8 mouse cellular contexts compared by ENCODE assay signal in genomic region chr11:51635127-51635524, GRCm38 (mm10). TPM values are rescaled to one million over a fixed set of nuclear protein-coding genes. Genes with fewer than 3 reads are reported as not detected.
DNase-seq lines count a peak whose midpoint lies in the region; ATAC-seq and TF ChIP-seq lines count a peak whose summit lies in the region.

No protein-coding gene starts in this region.

- peak overlapping the region; percentile 86 for H3K4me3 ChIP-seq in heart, adult 2 months
- peak overlapping the region; percentile 71 for H3K4me3 ChIP-seq in thymus, adult 2 months (ENCODE audit: control insufficient read depth, insufficient read depth, low read length)
- H3K4me3 ChIP-seq in liver, embryonic 12.5 days = peak overlapping the region; percentile 72
- H3K4me3 ChIP-seq in stomach, postnatal 0 days (ENCODE audit: low read depth, low read length) = peak overlapping the region; percentile 71

- H3K27ac ChIP-seq in heart, adult 2 months = peak overlapping the region; percentile 83
- H3K27ac ChIP-seq in thymus, adult 2 months (ENCODE audit: control insufficient read depth, insufficient read depth, low read length) = peak overlapping the region; percentile 93
- peak overlapping the region; percentile 93 for H3K27ac ChIP-seq in liver, embryonic 12.5 days
- H3K27ac ChIP-seq in stomach, postnatal 0 days (replicated peaks) = peak overlapping the region; percentile 92

- no peak for TF ChIP-seq POLR2A in heart, adult 2 months (IDR thresholded peaks at IDR 0.05; ENCODE audit: insufficient read depth, low read depth, low read length)
- TF ChIP-seq POLR2A in thymus, adult 2 months (IDR thresholded peaks at IDR 0.05; ENCODE audit: control insufficient read depth, extremely low read depth, insufficient read depth, low read length, poor library complexity) = no peak

- no peak for DNase-seq in heart, adult 2 months
- DNase-seq in heart, adult 9 months (ENCODE audit: low spot score in 2 of 2) = no peak
- no peak for DNase-seq in thymus, adult 2 months
- no peak for DNase-seq in thymus, postnatal 4 days
- no peak for DNase-seq in stomach, postnatal 0 days (ENCODE audit: low spot score)
- no peak for DNase-seq in gastrocnemius, postnatal 4 days (ENCODE audit: low spot score in 2 of 2)
- DNase-seq in layer of hippocampus, postnatal 36 days = no peak

- no peaks in the 10 kb centered on the region for H3K27me3 ChIP-seq in heart, adult 2 months (ENCODE audit: control insufficient read depth, insufficient read depth, low read length)
- H3K27me3 ChIP-seq in thymus, adult 2 months (ENCODE audit: control insufficient read depth, insufficient read depth, low read length) = no peaks in the 10 kb centered on the region
- no peaks in the 10 kb centered on the region for H3K27me3 ChIP-seq in liver, embryonic 12.5 days (replicated peaks)
- no peaks in the 10 kb centered on the region for H3K27me3 ChIP-seq in stomach, postnatal 0 days (ENCODE audit: control insufficient read depth, insufficient read depth, low read length)

- no peak for TF ChIP-seq CTCF in heart, adult 2 months (IDR thresholded peaks at IDR 0.05)
- TF ChIP-seq CTCF in thymus, adult 2 months (IDR thresholded peaks at IDR 0.05; ENCODE audit: borderline replicate concordance, control insufficient read depth, extremely low read depth, insufficient read depth, low read length, poor library complexity) = no peak
- no peak for TF ChIP-seq CTCF in stomach, postnatal 0 days (IDR thresholded peaks at IDR 0.05; ENCODE audit: low read depth)

- peak overlapping the region; percentile 88 for H3K4me2 ChIP-seq in liver, embryonic 12.5 days
- H3K4me2 ChIP-seq in stomach, postnatal 0 days (replicated peaks; ENCODE audit: low read depth) = peak overlapping the region; percentile 79

- peaks cover 11% of the 10 kb centered on the region for H3K4me1 ChIP-seq in heart, adult 2 months (ENCODE audit: control insufficient read depth, insufficient read depth, low read length)
- H3K4me1 ChIP-seq in thymus, adult 2 months (replicated peaks; ENCODE audit: control insufficient read depth, insufficient read depth, low read length) = peaks cover 33% of the 10 kb centered on the region
- H3K4me1 ChIP-seq in liver, embryonic 12.5 days = peaks cover 66% of the 10 kb centered on the region
- no peaks in the 10 kb centered on the region for H3K4me1 ChIP-seq in stomach, postnatal 0 days (replicated peaks; ENCODE audit: control insufficient read depth, insufficient read depth)

- H3K79me2 ChIP-seq in heart, adult 2 months (replicated peaks; ENCODE audit: control insufficient read depth, insufficient read depth, low read length) = no peaks in the 10 kb centered on the region; the same call in 1 of the 2 replicates

- H3K9ac ChIP-seq in heart, adult 2 months (ENCODE audit: low read depth, low read length) = peak overlapping the region; percentile 93
- peak overlapping the region; percentile 80 for H3K9ac ChIP-seq in liver, embryonic 12.5 days
- peak overlapping the region; percentile 76 for H3K9ac ChIP-seq in stomach, postnatal 0 days (ENCODE audit: low read length)

- peak; percentile 35 for ATAC-seq in liver, embryonic 12.5 days
- no peak for ATAC-seq in stomach, postnatal 0 days (ENCODE audit: low FRiP score, low TSS enrichment)

- no peaks in the 10 kb centered on the region for H3K36me3 ChIP-seq in heart, adult 2 months (ENCODE audit: control insufficient read depth, insufficient read depth, low read length)
- no peaks in the 10 kb centered on the region for H3K36me3 ChIP-seq in thymus, adult 2 months (ENCODE audit: control insufficient read depth, insufficient read depth, low read length)
- peaks cover 15% of the 10 kb centered on the region; the same call in 1 of the 2 replicates for H3K36me3 ChIP-seq in liver, embryonic 12.5 days
- H3K36me3 ChIP-seq in stomach, postnatal 0 days (ENCODE audit: control insufficient read depth, insufficient read depth, low read length) = no peaks in the 10 kb centered on the region

- H3K9me3 ChIP-seq in liver, embryonic 12.5 days (replicated peaks) = no peaks in the 10 kb centered on the region
- no peaks in the 10 kb centered on the region for H3K9me3 ChIP-seq in stomach, postnatal 0 days (ENCODE audit: control insufficient read depth, low read length)

- intact Hi-C loops in heart, adult 2 months (cut with DNase I) = loop anchor here (2.0 to 5.0 kb wide), 2 partner anchors 14 to 47 kb away; no protein-coding TSS in a partner anchor

- WGBS in heart, adult 2 months = 6% methylated on average over 6 of the region's 6 CpGs
- WGBS in thymus, adult 2 months = 5% methylated on average over 6 of the region's 6 CpGs
- WGBS in liver, embryonic 12.5 days (ENCODE audit: insufficient replicate concordance) = 4% methylated on average over 6 of the region's 6 CpGs
- 9% methylated on average over 6 of the region's 6 CpGs for WGBS in stomach, postnatal 0 days

- TF ChIP-seq EP300 in heart, adult 2 months (IDR thresholded peaks at IDR 0.05; ENCODE audit: insufficient read depth, low read depth, low read length) = no peak
- TF ChIP-seq EP300 in stomach, postnatal 0 days (optimal IDR thresholded peaks at IDR 0.05) = no peak

RNA-seq across cellular contexts. Expression of gene Rmnd5b, which starts 0.6 kb away (rescaled TPM):
- 10 to 100 TPM; 14.0 to 15.0 TPM for total RNA-seq in heart, adult 2 months (2021)
- polyA plus RNA-seq in heart, adult 2 months (2012; rRNA removed) = 24.8 and 32.8 TPM in 2 replicates
- 123 and 125 TPM in 2 replicates for polyA plus RNA-seq in thymus, adult 2 months (2012; rRNA removed)
- 30.4 and 34.4 TPM in 2 replicates for polyA plus RNA-seq in liver, embryonic 12.5 days (2016; fragmentation: Nextera tagmentation; extraction: Ambion mirVana)
- 34.6 and 35.3 TPM in 2 replicates for polyA plus RNA-seq in stomach, postnatal 0 days (2015; fragmentation: Nextera tagmentation; extraction: Ambion mirVana)
- total RNA-seq in gastrocnemius, postnatal 4 days (2021) = 10 to 100 TPM; 20.9 to 23.0 TPM
- 10 to 100 TPM; 60.0 to 62.6 TPM for total RNA-seq in layer of hippocampus, postnatal 36 days (2021)

RNA-seq across cellular contexts. Expression of gene N4bp3, which starts 15.5 kb away (rescaled TPM):
- 10 to 100 TPM; 10.2 to 10.7 TPM for total RNA-seq in heart, adult 2 months (2021)
- 8.2 and 8.6 TPM in 2 replicates for polyA plus RNA-seq in heart, adult 2 months (2012; rRNA removed)
- polyA plus RNA-seq in thymus, adult 2 months (2012; rRNA removed) = 22.7 and 25.5 TPM in 2 replicates
- 4.9 and 5.3 TPM in 2 replicates for polyA plus RNA-seq in liver, embryonic 12.5 days (2016; fragmentation: Nextera tagmentation; extraction: Ambion mirVana)
- 16.1 and 16.8 TPM in 2 replicates for polyA plus RNA-seq in stomach, postnatal 0 days (2015; fragmentation: Nextera tagmentation; extraction: Ambion mirVana)
- 10 to 100 TPM; 20.9 to 22.7 TPM for total RNA-seq in gastrocnemius, postnatal 4 days (2021)
- total RNA-seq in layer of hippocampus, postnatal 36 days (2021) = 10 to 100 TPM; 12.4 to 12.6 TPM

RNA-seq across cellular contexts. Expression of gene Nhp2, which starts 15.6 kb away (rescaled TPM):
- 10 to 100 TPM; 18.4 to 24.8 TPM for total RNA-seq in heart, adult 2 months (2021)
- polyA plus RNA-seq in heart, adult 2 months (2012; rRNA removed) = 18.5 and 19.0 TPM in 2 replicates
- 69.3 and 70.8 TPM in 2 replicates for polyA plus RNA-seq in thymus, adult 2 months (2012; rRNA removed)
- polyA plus RNA-seq in liver, embryonic 12.5 days (2016; fragmentation: Nextera tagmentation; extraction: Ambion mirVana) = 217 and 228 TPM in 2 replicates
- 134 and 144 TPM in 2 replicates for polyA plus RNA-seq in stomach, postnatal 0 days (2015; fragmentation: Nextera tagmentation; extraction: Ambion mirVana)
- total RNA-seq in gastrocnemius, postnatal 4 days (2021) = 10 to 100 TPM; 35.4 to 37.3 TPM
- 10 to 100 TPM; 41.8 to 45.5 TPM for total RNA-seq in layer of hippocampus, postnatal 36 days (2021)

RNA-seq across cellular contexts. Expression of gene D930048N14Rik, which starts 15.6 kb away (rescaled TPM):
- under 1 TPM; 0.60 to 0.68 TPM for total RNA-seq in heart, adult 2 months (2021)
- polyA plus RNA-seq in heart, adult 2 months (2012; rRNA removed) = 3.7 and 5.0 TPM in 2 replicates
- polyA plus RNA-seq in thymus, adult 2 months (2012; rRNA removed) = 15.8 and 16.6 TPM in 2 replicates
- 0.84 and 0.95 TPM in 2 replicates for polyA plus RNA-seq in liver, embryonic 12.5 days (2016; fragmentation: Nextera tagmentation; extraction: Ambion mirVana)
- 2.0 and 2.3 TPM in 2 replicates for polyA plus RNA-seq in stomach, postnatal 0 days (2015; fragmentation: Nextera tagmentation; extraction: Ambion mirVana)
- total RNA-seq in gastrocnemius, postnatal 4 days (2021) = 1 to 10 TPM; 1.1 to 1.6 TPM
- total RNA-seq in layer of hippocampus, postnatal 36 days (2021) = 1 to 10 TPM; 1.5 to 1.9 TPM

RNA-seq across cellular contexts. Expression of gene Hnrnpab, which starts 28.5 kb away (rescaled TPM):
- 100 to 1,000 TPM; 132 to 145 TPM for total RNA-seq in heart, adult 2 months (2021)
- polyA plus RNA-seq in heart, adult 2 months (2012; rRNA removed) = 68.4 and 71.5 TPM in 2 replicates
- polyA plus RNA-seq in thymus, adult 2 months (2012; rRNA removed) = 533 and 863 TPM in 2 replicates
- polyA plus RNA-seq in liver, embryonic 12.5 days (2016; fragmentation: Nextera tagmentation; extraction: Ambion mirVana) = 503 and 514 TPM in 2 replicates
- polyA plus RNA-seq in stomach, postnatal 0 days (2015; fragmentation: Nextera tagmentation; extraction: Ambion mirVana) = 204 and 215 TPM in 2 replicates
- total RNA-seq in gastrocnemius, postnatal 4 days (2021) = 100 to 1,000 TPM; 218 to 241 TPM
- total RNA-seq in layer of hippocampus, postnatal 36 days (2021) = 100 to 1,000 TPM; 147 to 154 TPM
